Mouse (Mus musculus) frontal cortex, postnatal 25 days (tissue): ENCODE results near the gene Atf1.
A peak's percentile ranks its signal among the peaks of the same experiment; 100 is the strongest.

Experiments
- DNase-seq, 2 experiments: peaks; one replicate each; pipeline ENCODE4 v3.0.0; 2022; ENCODE audit warnings: low spot score in 2 of 2

Gene Atf1

GRCm38 (mm10) chr15:100227663-100228534, at the start of gene Atf1:
Atf1 (plus strand) TSS chr15:100227819.
- DNase-seq, result peak; percentile 83 to 87

DNA sequence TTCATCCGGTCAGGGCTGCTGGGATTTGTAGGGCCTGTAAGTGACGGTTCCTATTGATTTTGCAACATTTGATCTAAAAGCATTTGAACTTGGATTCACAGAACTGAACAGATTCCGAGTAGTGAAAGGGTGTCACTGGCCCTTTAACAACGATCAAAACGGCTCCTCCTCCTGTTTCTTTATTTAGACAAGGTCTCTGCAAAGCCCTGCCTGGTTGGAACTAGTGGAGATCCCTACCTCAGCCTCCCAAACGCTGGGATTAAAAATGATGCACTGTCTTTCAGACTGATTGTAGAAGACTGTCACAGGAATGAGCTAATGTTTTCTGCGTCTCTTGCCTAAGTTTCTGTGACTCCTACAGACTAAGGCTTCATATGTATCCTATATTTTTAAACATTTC, 49.1 kb upstream of the Atf1 start:
- DNase-seq, result no peak

- no peak for DNase-seq
These were observed 47.9 kb upstream of the Atf1 start for GRCm38 (mm10) chr15:100179685-100180084.

DNA sequence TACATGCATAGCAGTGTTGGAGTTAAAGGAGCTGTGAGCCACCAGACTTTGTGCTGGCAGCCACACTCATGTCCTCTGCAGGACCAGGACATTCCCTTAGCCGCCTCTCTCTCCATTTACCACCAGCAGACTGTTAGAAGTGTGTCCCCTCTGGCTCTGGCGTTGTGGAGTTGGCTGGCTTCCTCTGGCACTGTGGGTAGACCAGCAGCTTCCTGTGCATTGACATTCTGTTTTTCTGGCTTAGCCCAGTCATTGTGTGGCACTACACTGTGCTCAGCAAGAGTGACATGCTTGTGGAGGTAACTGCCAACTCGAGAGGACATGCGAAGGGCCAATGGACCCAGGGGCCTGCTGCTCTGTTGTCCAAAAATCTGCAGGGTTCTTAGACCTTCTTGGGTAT, 47.4 kb upstream of the Atf1 start:
- no peak for DNase-seq

GRCm38 (mm10) chr15:100181841-100182240, 45.8 kb upstream of the Atf1 start:
- no peak for DNase-seq

DNA sequence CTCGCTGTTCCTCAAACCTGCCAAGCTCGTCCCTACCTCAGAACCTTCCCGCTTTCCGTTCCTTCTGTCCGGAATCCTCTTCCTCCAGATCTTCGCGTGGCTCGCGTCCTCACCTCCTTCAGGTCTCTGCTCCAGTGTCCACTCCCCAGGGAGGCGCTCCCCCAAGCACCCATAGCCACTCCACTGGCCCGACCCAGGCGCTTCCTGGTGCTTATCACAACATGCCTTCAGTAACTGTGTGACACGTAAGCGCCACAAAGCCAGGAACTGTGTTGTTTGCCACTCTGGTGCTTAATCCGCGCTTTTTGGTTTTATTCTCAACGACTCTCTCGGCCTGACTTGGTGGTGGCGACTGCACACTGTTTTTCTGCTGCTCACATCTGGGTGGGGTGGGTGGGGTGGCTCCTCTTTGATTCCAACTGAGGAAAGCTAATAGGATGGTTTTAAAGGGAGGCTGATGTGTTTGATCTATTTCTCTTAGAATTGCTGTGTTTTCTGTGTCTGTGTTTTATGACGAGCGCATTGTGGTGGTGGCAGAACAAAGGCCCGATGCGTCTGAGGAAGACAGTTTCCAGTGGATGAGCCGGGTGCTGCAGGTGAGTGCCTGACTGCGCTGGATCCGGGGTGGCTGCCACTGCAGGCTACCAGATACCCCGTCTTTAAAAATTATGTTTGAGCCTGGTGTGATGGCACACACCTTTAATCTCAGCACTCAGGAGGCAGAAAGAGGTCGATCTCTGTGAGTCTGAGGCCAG, 44.9 kb upstream of the Atf1 start:
- DNase-seq, result no peak

DNA sequence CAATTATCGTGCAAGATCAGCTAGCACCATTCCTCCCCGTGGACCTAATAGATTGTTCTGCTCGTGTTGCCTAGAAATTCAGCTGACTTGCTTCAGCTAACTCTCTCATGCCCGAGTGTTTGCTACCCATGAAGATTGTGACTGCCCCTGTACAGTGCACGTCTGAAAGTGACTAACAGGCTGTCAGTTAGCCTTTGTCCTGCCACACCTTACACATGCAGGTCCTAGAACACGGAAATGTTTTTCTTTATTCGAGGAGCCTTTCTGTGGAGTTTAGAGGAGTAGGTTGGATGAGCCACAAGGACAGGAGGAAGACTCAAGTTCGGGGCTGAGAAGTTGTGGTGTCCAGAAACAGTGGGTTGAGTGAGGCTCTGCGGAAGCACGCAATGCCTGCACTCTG, 44.1 kb upstream of the Atf1 start:
- no peak for DNase-seq

DNA sequence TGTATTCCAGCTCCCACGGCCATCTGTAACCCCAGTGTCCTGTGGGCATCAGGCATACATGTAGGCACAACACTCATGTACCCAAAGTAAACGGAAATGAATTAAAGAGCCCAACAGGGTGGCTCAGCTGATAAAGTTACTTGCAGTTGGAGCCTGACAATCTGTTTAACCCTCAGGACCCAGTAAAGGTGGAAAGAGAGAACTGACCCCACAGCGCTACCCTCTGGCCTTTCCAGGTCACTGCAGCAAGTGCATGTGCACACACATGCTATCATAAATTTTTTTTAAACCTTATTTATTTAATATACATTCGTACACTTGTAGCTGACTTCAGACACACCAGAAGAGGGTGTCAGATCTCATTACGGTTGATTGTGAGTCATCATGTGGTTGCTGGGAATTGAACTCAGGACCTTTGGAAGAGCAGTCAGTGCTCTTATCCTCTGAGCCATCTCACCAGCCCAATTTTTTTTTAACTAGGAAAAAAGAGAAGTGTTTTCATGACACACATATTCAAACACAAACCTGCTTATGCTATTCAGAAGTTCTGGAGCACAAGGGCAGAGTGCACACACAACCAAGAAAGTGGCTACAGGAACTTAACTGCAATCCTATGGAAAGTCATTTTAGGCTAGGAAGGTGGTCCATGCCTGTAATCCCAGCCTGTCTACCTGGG, 42.7 kb upstream of the Atf1 start:
- no peak for DNase-seq

GRCm38 (mm10) chr15:100186234-100186633, 41.4 kb upstream of the Atf1 start:
- DNase-seq, result no peak

DNA sequence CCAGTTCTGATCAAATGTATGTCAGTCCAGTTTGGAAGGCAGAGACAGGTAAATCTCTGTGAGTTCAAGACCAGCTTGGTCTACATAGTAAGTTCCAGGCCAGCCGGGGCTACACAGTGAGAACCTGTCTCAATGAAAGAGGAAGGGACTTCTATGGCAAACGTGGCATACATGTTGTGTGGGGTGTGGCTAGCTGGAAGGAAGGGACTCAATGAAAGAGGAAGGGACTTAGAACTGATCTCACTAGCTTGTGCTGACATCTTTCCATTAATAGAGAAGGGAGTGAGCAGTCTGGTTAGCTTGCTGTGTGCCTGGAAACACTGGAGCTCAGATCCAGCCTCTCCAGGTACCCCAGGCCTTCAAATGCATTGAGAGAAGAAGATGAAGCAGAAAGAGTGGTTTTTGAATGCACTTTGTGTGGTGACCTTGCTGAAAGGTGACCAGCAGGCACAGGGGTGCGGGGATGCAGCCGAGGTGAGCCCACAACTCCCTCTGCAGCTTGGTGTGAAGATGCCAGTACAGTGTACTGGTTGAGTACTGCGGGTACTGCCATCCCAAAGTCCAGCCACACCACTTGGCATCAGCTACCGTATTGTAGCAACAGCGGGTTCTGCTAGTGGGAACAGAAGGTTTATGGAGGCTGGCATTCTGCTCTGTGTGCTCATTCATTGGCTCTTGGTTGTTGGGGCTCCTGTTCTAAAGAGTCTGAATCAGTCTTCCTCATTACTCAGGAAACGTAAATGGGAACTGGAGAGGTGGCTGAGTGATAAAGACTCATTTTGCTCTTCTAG, 40.5 kb upstream of the Atf1 start:
- no peak for DNase-seq

GRCm38 (mm10) chr15:100188542-100188941, 39.1 kb upstream of the Atf1 start:
- DNase-seq, result no peak

DNA sequence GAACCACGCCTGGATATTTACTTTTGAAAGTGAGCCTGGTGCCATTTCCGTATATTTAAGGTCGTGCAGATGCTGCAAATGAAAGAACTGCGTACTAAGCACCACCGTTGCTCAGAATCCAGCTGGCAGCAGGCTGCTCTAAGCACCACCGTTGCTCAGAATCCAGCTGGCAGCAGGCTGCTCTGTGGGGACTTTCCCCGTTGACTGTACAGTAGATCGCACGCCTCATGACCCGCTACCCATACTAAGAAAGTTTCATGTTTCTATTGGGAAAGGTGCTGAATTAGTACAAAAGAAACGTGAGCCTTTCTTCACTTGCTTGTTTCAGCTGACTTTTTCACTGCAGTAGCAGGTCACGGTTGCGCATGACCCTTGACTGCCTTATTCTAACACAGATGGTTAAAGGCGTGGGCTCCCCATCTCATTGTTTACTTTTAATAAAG, 38.6 kb upstream of the Atf1 start:
- DNase-seq, result no peak

GRCm38 (mm10) chr15:100190083-100190482, 37.5 kb upstream of the Atf1 start:
- DNase-seq, result no peak

DNA sequence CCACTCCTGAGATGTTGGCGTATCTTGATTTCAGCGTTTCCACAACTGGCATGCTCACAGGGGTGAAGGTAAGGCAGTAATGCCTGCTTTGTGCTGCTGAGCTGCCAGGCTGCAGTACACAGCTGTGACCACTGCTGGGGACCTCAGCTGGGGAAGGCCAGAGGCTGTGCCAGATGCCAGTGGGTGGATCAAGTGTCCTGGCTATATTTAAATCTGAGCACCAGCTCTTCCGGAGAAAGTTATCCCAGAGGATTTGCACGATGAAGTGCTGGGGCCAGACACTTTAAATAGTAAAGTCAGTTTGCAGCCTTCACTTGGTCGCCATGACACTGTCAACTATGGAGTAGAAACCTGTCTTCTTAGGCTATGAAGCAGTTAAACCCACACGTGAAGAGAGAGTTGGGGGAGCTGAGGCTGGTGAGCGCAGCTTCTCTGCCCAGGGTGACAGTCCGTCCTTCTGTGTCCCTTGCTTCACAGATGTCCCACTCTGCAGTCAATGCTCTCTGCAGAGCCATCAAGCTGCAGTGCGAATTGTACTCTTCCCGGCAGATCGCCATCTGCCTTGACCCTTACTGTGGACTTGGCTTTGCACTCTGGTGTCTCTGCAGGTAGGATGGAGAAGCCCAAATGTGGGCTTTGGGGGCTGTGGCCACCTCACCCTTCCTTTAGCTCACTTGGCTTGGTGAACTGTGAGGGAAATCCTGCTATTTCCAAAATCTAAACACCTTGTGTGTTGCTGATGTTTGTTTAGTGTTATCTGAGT, 28.5 kb upstream of the Atf1 start:
- DNase-seq, result no peak

GRCm38 (mm10) chr15:100199790-100200189, 27.8 kb upstream of the Atf1 start:
- no peak for DNase-seq

DNA sequence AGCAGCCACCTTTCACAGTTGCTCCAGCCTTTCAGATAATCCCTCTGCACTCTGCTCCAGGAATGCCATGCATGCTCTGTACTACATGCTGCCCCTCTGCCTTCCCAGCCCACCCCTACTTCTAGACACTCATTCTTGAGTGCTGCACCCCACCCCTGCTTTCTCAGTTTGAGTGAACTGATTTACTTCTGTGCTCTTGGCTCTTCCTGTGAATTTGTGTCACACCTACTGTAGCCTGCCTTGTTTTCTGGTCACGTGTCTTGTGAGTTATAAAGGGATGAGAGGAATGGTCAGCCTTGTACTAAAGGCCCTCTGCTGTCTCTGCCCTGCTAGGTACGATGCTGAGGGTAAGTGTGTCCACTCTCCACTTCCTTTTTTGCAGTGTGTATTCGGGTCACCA, 25.8 kb upstream of the Atf1 start:
- DNase-seq, result no peak

DNA sequence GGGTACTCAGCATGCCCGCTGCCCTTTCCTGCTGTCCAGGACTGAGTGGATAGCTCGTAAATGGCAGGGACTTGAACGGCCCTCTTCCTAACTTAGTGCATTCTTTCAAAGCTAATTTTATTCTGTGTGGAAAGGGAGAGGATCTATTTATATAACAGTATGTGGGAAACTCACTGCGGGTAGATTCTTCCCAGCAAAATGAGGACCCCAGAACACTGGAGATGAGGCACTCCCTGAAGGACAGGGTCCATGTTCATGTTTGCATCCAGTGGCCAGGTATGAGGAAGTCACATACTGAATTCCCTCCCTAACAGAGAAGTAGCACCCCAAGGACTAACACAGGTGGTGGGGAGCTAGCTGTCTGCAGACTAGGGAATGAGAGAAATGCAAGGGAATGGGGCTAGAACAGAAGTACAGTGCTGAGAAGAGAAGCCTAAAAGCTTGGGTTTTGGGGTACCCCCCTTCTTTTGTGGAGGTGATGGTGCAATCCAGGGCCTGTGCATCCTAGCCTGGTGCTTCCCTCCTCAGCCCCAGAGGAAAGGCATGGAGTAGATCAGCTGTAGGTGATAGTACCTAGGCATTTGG, 25.1 kb upstream of the Atf1 start:
- DNase-seq, result no peak

DNA sequence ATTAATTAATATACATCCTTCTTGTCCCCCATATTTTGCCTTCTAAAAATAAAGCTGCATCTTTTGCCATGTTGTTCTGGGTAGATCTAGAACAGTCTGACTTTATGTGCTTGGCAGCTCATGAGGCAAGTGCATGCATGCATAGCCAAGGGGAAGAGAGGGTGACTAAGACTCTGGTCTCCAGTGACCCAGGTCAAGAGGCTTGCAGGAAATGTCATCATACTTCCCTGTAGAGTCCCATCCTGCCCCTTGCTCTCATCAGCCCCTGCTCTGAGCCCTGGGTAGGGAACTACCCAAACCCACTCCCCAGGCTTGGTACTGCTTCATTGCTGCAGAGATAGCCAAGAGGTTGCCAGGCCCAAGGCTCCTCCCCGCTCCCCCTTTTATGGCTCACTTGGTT, 23.0 kb upstream of the Atf1 start:
- no peak for DNase-seq

DNA sequence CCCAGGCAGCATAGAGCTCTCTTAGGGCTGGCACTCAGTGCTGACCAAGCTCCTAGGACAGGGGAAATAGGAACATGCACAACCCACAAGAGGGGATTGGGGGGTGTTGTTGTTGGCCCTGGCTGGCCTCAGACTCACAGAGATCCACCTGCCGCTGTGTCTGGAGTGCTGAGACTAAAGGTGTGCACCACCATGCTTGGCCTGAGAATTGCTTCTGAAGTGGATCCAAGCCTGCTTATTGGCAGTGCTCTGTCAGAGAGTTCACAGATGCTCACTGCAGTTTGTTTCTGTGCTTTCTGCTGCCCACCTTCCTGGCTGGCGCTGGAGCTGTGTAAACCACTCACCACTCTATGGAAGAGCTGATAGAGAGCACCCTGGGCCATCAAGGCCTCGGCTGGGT, 17.6 kb upstream of the Atf1 start:
- DNase-seq, result no peak

GRCm38 (mm10) chr15:100213339-100213738, 14.3 kb upstream of the Atf1 start:
- DNase-seq, result no peak

- no peak for DNase-seq
These were observed 12.5 kb upstream of the Atf1 start for GRCm38 (mm10) chr15:100215092-100215491.
